Mouse (Mus musculus): ENCODE results near the gene Evpl.
"Not testable (repeated sequence)": the region's sequence is repeated elsewhere in the genome, so short reads cannot be mapped to it uniquely, and the experiment has no call there.

Evpl gene

GRCm38 (mm10) chr11:116237742-116238395 lies at the start of gene Evpl:
TSS of gene Evpl (minus strand) at chr11:116238077.
- peak; percentile 94 for DNase-seq

GRCm38 (mm10) chr11:116287351-116287750 lies 49.5 kb upstream of the Evpl start:
- no peak for DNase-seq

GRCm38 (mm10) chr11:116285770-116286191 lies 47.9 kb upstream of the Evpl start:
- peak; percentile 24 for DNase-seq

GRCm38 (mm10) chr11:116283982-116284381 lies 46.1 kb upstream of the Evpl start:
- DNase-seq: no peak

GRCm38 (mm10) chr11:116282912-116283521 lies 45.1 kb upstream of the Evpl start:
- DNase-seq: no peak

- DNase-seq: no peak
These were observed 44.2 kb upstream of the Evpl start for GRCm38 (mm10) chr11:116282089-116282488.

GRCm38 (mm10) chr11:116281671-116282070 lies 43.8 kb upstream of the Evpl start:
- no peak for DNase-seq

- DNase-seq: no peak
These were observed 43.1 kb upstream of the Evpl start, which contains the start of gene Galr2 for GRCm38 (mm10) chr11:116280751-116281663. TSS of gene Galr2 (plus strand) at chr11:116280939.

GRCm38 (mm10) chr11:116277184-116277583 lies 39.3 kb upstream of the Evpl start:
- DNase-seq: not testable (repeated sequence)

GRCm38 (mm10) chr11:116274045-116274666 lies 36.3 kb upstream of the Evpl start, which contains the start of gene Srp68:
TSS of gene Srp68 (minus strand) at chr11:116274217.
- peak; percentile 96 for DNase-seq

- DNase-seq: no peak
These were observed 35.7 kb upstream of the Evpl start for GRCm38 (mm10) chr11:116273469-116274044.

GRCm38 (mm10) chr11:116272589-116273468 lies 35.0 kb upstream of the Evpl start:
- no peak for DNase-seq

GRCm38 (mm10) chr11:116269560-116269959 lies 31.7 kb upstream of the Evpl start:
- no peak for DNase-seq

GRCm38 (mm10) chr11:116268313-116268712 lies 30.4 kb upstream of the Evpl start:
- DNase-seq: no peak

- no peak for DNase-seq
These were observed 29.8 kb upstream of the Evpl start for GRCm38 (mm10) chr11:116267637-116268036.

- no peak for DNase-seq
These were observed 28.0 kb upstream of the Evpl start for GRCm38 (mm10) chr11:116265850-116266249.

GRCm38 (mm10) chr11:116265352-116265751 lies 27.5 kb upstream of the Evpl start:
- DNase-seq: no peak

- peak; percentile 83 for DNase-seq
These were observed 22.4 kb upstream of the Evpl start for GRCm38 (mm10) chr11:116260259-116260658.

- no peak for DNase-seq
These were observed 21.6 kb upstream of the Evpl start for GRCm38 (mm10) chr11:116259461-116259860.

- DNase-seq: no peak
These were observed 18.3 kb upstream of the Evpl start for GRCm38 (mm10) chr11:116255982-116256675.

All from lung, postnatal 36 days (tissue).